Mouse (Mus musculus) cerebellum, postnatal 10 days (tissue): ENCODE data around the gene Shisa4.

Experiments used
- DNase-seq, 2 experiments: peaks; one replicate each; pipeline ENCODE4 v3.0.0; 2021; ENCODE audit warnings: mixed read lengths in 2 of 2

Gene Shisa4

GRCm38 (mm10) chr1:135374868-135375581, at the start of gene Shisa4:
Gene Shisa4, minus strand, starts transcription at chr1:135375237.
- DNase-seq: peak; percentile 87 to 93

DNA sequence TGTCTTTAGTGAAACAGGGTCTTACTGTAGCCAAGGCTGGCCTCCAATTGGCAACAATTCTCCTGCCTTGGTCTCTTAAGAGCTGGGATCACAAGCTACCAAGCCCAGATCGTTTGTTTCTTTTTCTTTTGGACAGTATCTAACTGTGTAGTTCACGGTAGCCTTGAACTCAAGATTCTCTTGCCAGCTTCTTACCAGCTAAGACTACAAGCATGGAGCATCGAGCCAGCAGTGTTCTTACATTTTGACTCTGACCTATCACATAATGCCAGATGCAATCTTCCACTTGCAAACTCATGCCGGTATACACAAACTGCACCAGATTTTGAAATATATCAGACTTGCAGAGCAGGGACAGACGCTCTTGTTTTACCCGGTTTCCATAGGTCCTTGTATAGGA, 47.7 kb upstream of the Shisa4 start:
- no peak for DNase-seq

DNA sequence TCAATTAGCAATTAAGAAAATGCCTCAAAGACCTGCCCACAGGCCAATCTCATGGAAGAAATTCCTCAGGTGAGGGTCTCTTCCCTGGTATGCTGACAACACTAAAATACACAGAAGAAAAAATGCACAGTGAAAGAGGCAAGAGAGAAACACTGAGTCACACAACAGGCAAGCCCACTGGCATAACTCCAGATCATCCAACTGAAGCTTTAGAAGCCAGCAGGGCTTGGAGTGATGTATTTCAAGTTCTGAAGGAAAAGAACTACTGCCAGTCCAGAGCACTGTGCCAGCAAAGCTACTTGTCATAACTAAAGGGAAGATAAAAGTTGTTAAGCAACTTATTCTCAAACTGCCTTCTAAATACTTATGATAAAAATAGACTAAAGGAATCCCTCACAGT, 39.0 kb upstream of the Shisa4 start:
- DNase-seq: no peak

- DNase-seq: no peak
These were observed 37.1 kb upstream of the Shisa4 start for GRCm38 (mm10) chr1:135412130-135412529.

DNA sequence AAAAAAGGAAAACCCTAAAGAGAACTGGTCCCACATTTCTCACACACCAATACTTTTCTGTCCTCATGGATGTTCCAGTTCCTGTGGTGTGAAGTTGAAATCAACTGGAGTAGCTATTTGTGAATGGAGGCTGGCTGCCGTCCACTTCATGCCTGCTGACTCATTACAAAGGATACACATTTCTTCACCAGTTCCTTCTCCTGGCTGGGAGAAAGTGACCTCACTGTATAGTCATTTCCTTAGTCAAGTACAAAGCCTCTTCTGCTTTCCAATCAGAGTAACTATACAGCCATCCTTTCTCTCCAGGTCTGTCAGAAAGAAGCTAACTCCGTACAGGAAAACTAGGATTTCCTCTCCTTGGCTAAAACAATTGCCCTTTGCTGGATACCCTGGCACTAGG, 35.9 kb upstream of the Shisa4 start:
- DNase-seq: no peak

GRCm38 (mm10) chr1:135408973-135409372, 33.9 kb upstream of the Shisa4 start:
- no peak for DNase-seq

DNA sequence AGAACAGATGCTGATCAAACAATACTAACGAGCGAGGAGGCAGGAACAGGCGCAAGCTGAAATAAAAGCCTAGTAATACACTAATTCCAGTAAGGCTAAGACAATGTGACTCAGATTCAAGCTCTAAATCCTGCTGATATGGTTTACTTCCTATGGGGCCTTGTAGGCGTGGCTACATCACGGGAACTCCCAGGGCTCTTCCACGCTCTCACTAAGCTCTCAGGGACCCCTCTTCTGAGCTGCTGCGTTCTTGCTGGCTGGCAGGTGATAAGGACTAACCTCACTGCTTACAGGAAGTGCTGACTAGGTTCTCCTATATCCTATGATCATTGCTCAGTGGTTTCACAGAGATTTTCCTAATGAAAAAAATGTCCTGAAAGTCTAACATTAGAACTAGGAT, 30.3 kb upstream of the Shisa4 start:
- DNase-seq: no peak

- no peak for DNase-seq
These were observed 26.5 kb upstream of the Shisa4 start for GRCm38 (mm10) chr1:135401452-135402110.

DNA sequence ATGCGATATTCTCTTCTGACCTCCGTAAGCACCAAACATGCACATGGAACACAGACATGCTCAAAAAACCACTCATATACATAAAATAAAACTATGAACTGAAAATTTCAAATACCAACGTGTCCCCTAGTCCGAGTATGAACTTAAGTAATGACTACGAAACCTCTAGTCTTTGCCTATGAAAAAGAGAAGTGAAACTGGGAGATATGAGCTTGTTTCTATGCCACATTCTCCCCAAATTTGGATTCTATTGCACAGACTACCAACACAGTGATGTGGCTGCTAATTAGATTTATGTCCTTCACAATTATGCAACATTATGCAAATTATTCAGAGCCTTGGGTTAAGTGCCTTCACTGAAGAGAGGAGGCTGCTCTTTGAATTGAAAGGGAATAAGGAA, 24.4 kb upstream of the Shisa4 start:
- no peak for DNase-seq

- no peak for DNase-seq
These were observed 10.1 kb upstream of the Shisa4 start for GRCm38 (mm10) chr1:135385161-135385560.

DNA sequence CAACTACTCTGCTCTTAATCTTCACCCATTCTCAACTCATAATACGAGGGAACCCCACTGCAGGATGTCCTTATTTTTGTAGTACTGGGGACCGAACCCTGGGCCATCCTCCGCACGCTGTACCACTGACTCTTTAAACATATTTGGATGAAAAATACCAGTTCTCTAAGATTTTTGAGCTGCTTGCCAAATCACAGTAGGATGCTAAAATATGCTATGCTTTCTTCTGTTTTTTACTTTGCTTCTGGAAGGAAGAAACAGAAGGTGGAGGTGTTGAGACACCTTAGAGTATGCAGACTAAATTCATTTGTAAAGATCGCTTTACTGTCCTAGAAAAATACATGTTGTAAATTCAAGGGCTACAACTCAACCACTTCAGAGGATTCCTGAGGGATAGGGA, 9.1 kb upstream of the Shisa4 start:
- no peak for DNase-seq

GRCm38 (mm10) chr1:135381560-135381959, 6.5 kb upstream of the Shisa4 start:
- DNase-seq: peak; percentile 54

DNA sequence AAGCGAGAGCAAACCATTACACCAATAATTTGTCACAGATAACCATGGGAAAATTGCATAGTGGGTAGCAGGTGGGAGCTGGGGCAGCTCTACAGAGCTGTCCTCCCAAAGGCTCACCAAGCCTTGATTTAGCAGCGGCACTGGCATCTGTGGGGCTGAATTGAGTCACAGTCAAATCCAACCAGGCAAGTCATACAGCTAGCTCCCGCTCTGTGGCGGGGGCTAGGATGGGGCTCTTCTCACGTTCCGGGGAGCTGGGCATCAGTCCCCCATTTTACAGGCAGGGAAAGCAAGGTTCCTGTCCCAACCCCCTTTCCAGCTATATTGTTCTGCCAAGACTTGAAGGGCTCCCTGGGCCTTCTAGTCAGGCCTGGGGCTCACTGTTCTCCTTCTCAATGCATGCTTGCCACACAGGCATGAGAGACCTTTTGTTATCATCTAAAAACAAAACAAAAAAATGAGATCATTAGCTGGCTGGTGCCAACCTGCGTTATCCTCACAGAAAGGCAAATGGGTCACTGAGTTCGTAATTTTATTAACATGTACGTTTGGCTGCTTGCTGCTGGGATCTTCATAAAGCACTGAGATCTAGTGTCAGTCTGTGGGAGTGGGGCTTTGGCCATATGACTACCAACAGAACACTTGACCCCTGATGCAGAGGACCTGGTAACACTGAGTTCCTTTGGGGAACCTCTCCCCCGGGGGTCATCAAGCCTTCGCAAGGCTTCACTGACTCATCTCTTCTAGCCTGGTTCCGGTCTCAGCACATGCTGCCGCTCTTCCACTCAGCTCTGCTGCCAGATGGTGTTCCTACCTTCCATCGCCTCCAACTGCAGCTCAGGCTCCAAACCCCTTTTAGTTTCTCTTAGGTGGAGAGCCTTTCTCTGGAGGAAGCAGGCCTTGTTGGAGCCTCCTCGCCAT, 5.3 kb upstream of the Shisa4 start:
- peak; percentile 35 to 48 for DNase-seq

- DNase-seq: no peak
These were observed 4.0 kb upstream of the Shisa4 start for GRCm38 (mm10) chr1:135379048-135379447.

GRCm38 (mm10) chr1:135378576-135378975, 3.5 kb upstream of the Shisa4 start:
- no peak for DNase-seq

- peak; percentile 73 to 75 for DNase-seq
These were observed 716 bp downstream of the Shisa4 start for GRCm38 (mm10) chr1:135374175-135374867.

- peak in 1 of 2 experiments; percentile 31 for DNase-seq
These were observed 1.8 kb downstream of the Shisa4 start for GRCm38 (mm10) chr1:135373171-135373677.

DNA sequence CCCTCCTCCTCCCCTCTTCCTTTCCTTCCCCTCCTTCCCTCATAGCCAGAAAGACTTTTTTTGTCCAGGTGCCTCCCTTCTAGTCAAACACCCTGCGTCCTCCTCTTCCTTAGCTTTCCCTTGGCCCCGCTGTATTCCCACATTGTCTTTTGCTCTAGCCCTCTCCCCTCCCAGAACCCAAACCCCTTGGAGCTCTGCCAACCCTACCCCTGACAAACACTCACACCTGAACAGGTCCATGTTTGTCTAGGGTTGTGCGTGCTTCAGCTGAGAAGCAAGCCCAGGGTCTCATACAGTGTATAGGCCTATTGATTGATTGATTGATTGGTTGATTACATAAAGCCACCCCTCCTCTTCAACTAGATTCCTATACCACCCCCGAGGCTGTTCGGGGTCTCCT, 5.6 kb downstream of the Shisa4 start:
- peak; percentile 47 to 53 for DNase-seq

DNA sequence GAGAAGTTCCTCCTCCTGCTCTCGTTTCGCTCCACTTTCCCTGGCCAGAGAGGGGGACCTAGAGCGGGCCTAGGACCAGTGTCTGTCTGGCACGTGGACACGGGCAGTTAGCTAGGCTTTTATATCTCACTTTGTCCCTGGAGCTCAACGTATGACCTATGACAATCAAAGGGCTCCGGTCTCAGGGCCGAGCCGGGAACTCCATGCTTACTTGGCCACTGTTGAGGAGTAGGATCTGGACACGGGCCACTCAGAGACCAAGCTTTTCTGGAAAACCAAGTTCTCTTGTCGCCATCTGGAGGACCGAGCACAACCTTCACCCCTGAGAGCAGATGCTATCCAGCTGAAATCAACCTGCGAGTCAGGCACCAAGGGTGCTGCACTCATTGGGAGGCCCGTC, 6.1 kb downstream of the Shisa4 start:
- DNase-seq: peak; percentile 77 to 79

- DNase-seq: peak; percentile 94 to 95
These were observed 6.8 kb downstream of the Shisa4 start for GRCm38 (mm10) chr1:135368245-135368644.

GRCm38 (mm10) chr1:135367595-135367994, 7.4 kb downstream of the Shisa4 start:
- no peak for DNase-seq

DNA sequence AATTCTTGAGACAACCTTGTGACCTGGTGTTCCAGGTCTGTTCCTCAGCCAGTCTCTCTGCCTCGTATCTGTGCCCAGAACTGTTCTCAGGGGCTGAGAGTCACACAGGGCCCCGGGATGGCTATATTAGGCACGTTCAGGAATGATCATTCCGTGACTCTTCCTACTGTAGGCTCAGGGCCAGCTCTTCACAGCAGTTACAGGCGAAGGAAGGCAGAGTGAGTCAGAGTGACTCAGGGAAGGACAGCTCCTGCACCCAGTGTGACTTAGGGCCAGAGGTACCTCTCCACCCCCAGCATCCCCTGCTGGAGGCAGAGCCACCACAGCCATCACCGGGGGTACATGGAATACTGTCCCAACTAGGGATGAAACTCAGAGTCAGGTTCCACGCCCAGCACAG, 8.0 kb downstream of the Shisa4 start:
- DNase-seq: no peak

- peak in 1 of 2 experiments; percentile 20 for DNase-seq
These were observed 8.7 kb downstream of the Shisa4 start for GRCm38 (mm10) chr1:135366380-135366779.
